In the genomic region with DNA sequence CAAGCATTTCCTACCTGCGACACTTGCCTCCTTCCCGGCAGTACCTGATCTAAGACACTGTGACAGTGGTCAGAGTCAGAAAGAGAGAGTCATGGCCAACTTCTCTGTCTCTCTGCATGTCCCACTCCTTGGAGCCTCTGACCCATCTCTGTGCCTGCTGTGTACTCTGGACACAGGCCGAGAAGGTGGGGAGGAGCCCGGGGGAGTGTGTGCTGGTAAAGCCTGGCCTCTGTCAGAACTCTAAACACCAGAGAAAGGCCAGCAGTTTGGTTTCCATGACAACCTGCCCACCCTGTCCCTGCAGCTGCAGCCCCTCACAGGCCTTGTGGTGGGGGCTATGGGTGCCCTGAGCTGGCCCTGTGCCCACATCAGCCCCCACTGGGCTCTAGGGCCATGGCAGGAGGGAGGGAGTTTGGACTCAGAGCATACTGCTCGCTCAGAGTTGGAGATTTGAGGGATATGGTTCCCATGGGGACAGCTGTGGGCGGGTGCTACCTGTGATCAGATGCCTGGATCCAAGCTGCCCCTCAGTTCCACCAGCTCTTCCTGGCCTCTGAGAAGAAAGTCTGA, we compare ENCODE assay signal across 35 mouse cellular contexts. TPM values are rescaled to one million over a fixed set of nuclear protein-coding genes. Genes with fewer than 3 reads are reported as not detected.
A peak's percentile ranks its signal among the peaks of the same experiment; 100 is the strongest.
DNase-seq lines count a peak whose midpoint lies in the region; ATAC-seq and TF ChIP-seq lines count a peak whose summit lies in the region.
"Had no signal": no experiment of that assay in that cellular context is flagged by ENCODE, and none has a peak within 500 bp of the region (broad histone marks: within the 10 kb centered on the region; RNA-seq: fewer than 3 reads in every experiment).

No protein-coding gene starts in this region.

- no peak for TF ChIP-seq POLR2A in brain, embryonic 14.5 days (IDR thresholded peaks at IDR 0.05; ENCODE audit: borderline replicate concordance, extremely low read depth, insufficient read depth, insufficient read length, poor library complexity, severe bottlenecking)

- no peak for DNase-seq in hindbrain, embryonic 11.5 days (ENCODE audit: low spot score)
- peak; percentile 11 for DNase-seq in left cerebral cortex, postnatal 4 days
- DNase-seq in left cerebral cortex, postnatal 36 days (ENCODE audit: low spot score in 2 of 2), result no peak
- peak; percentile 31 for DNase-seq in right cerebral cortex, adult 18-20 months
- no peak for DNase-seq in right cerebral cortex, postnatal 4 days
- peak; percentile 41 for DNase-seq in brain, embryonic 14.5 days (ENCODE audit: low read depth)
- no peak for DNase-seq in gastrocnemius, postnatal 10 days
- DNase-seq: adrenal gland, postnatal 25 days; B cell, adult 2 months; cerebellum, adult 2 months; cerebellum, postnatal 14 days; heart, postnatal 10 days; kidney, adult 8-10 months; liver, postnatal 0 days; lung, postnatal 36 days; thymus, postnatal 14 days had no signal

- peak; percentile 51; the same call in 1 of the 2 replicates for ATAC-seq in hindbrain, embryonic 15.5 days (ENCODE audit: low FRiP score, low read depth)
- ATAC-seq in hindbrain, embryonic 11.5 days (ENCODE audit: low FRiP score), result no peak
- ATAC-seq: intestine, embryonic 15.5 days; liver, embryonic 12.5 days; liver, postnatal 0 days; midbrain, embryonic 16.5 days had no signal

- intact Hi-C loops in left cerebral cortex, postnatal 4 days (cut with DNase I), result no loop called here
- intact Hi-C loops in left cerebral cortex, postnatal 36 days (cut with DNase I), result no loop called here

- H3K9ac ChIP-seq in hindbrain, embryonic 15.5 days, result no peak overlapping the region
- H3K9ac ChIP-seq in hindbrain, embryonic 11.5 days (ENCODE audit: low read depth, low read length), result no peak overlapping the region
- H3K9ac ChIP-seq: forebrain, embryonic 12.5 days; heart, embryonic 13.5 days; intestine, embryonic 15.5 days; liver, embryonic 12.5 days; liver, postnatal 0 days; neural tube, embryonic 12.5 days had no signal

- H3K9me3 ChIP-seq in hindbrain, embryonic 15.5 days, result no peaks in the 10 kb centered on the region
- H3K9me3 ChIP-seq in hindbrain, embryonic 11.5 days (ENCODE audit: control insufficient read depth, low read length), result no peaks in the 10 kb centered on the region
- H3K9me3 ChIP-seq: forebrain, embryonic 12.5 days; heart, embryonic 13.5 days; intestine, embryonic 15.5 days; liver, embryonic 12.5 days; neural tube, embryonic 12.5 days had no signal

- no peak overlapping the region for H3K27ac ChIP-seq in hindbrain, embryonic 15.5 days (replicated peaks)
- no peak overlapping the region for H3K27ac ChIP-seq in hindbrain, embryonic 11.5 days (ENCODE audit: low read depth, low read length)
- H3K27ac ChIP-seq: forebrain, embryonic 12.5 days; heart, embryonic 13.5 days; intestine, embryonic 15.5 days; kidney, postnatal 0 days; left cerebral cortex, adult 2 months; liver, embryonic 12.5 days; neural tube, embryonic 12.5 days had no signal

- no peak overlapping the region for H3K4me3 ChIP-seq in hindbrain, embryonic 15.5 days
- H3K4me3 ChIP-seq in hindbrain, embryonic 11.5 days (ENCODE audit: low read depth, low read length), result no peak overlapping the region
- H3K4me3 ChIP-seq: erythroblast, embryonic 14.5 days; forebrain, embryonic 12.5 days; heart, embryonic 13.5 days; intestine, embryonic 15.5 days; left cerebral cortex, adult 2 months; liver, embryonic 12.5 days; myocyte; neural tube, embryonic 12.5 days had no signal

- no peak for TF ChIP-seq CTCF in brain, embryonic 14.5 days (IDR thresholded peaks at IDR 0.05; ENCODE audit: borderline replicate concordance, extremely low read depth, insufficient read depth, insufficient read length)

- H3K36me3 ChIP-seq in hindbrain, embryonic 15.5 days, result no peaks in the 10 kb centered on the region
- no peaks in the 10 kb centered on the region for H3K36me3 ChIP-seq in hindbrain, embryonic 11.5 days (ENCODE audit: control insufficient read depth, insufficient read depth, low read length)
- H3K36me3 ChIP-seq: forebrain, embryonic 12.5 days; heart, embryonic 13.5 days; intestine, embryonic 15.5 days; liver, embryonic 12.5 days; neural tube, embryonic 12.5 days had no signal

- 66% methylated on average over 6 of the region's 6 CpGs for WGBS in hindbrain, embryonic 15.5 days
- 86% methylated on average over 6 of the region's 6 CpGs for WGBS in hindbrain, embryonic 11.5 days

- H3K27me3 ChIP-seq in hindbrain, embryonic 15.5 days, result no peaks in the 10 kb centered on the region
- no peaks in the 10 kb centered on the region for H3K27me3 ChIP-seq in hindbrain, embryonic 11.5 days (ENCODE audit: control insufficient read depth, insufficient read depth, low read length)
- H3K27me3 ChIP-seq: forebrain, embryonic 12.5 days; intestine, embryonic 15.5 days; liver, embryonic 12.5 days; neural tube, embryonic 12.5 days had no signal

- 0 out of 2 replicates have a peak, but pooled peaks cover 2% of the 10 kb centered on the region for H3K4me1 ChIP-seq in hindbrain, embryonic 15.5 days (replicated peaks)
- H3K4me1 ChIP-seq in hindbrain, embryonic 11.5 days (replicated peaks; ENCODE audit: control insufficient read depth, insufficient read depth, low read length), result no peaks in the 10 kb centered on the region
- H3K4me1 ChIP-seq: intestine, embryonic 15.5 days; neural tube, embryonic 12.5 days had no signal

- no peak overlapping the region for H3K4me2 ChIP-seq in hindbrain, embryonic 15.5 days
- H3K4me2 ChIP-seq in hindbrain, embryonic 11.5 days (replicated peaks; ENCODE audit: low read depth, low read length), result no peak overlapping the region
- H3K4me2 ChIP-seq: forebrain, embryonic 12.5 days; heart, embryonic 13.5 days; intestine, embryonic 15.5 days; liver, embryonic 12.5 days; neural tube, embryonic 12.5 days had no signal

RNA-seq across cellular contexts. Expression of gene Scn10a, which starts 6.3 kb away (rescaled TPM):
- 0.35 and 1.1 TPM in 2 replicates for polyA plus RNA-seq in hindbrain, embryonic 15.5 days (2015; fragmentation: Nextera tagmentation; extraction: Ambion mirVana)
- polyA plus RNA-seq in hindbrain, embryonic 11.5 days (2014; fragmentation: Nextera tagmentation; extraction: Ambion mirVana), result 0.26 and 0.36 TPM in 2 replicates
- total RNA-seq in left cerebral cortex, postnatal 4 days (2021), result under 1 TPM; 0.12 to 0.14 TPM
- total RNA-seq in left cerebral cortex, postnatal 36 days (2021), result under 1 TPM; 0.07 to 0.23 TPM
- 0.44 and 0.90 TPM in 2 replicates for polyA plus RNA-seq in brain, embryonic 14.5 days (2012; rRNA removed)
- not detected for total RNA-seq in gastrocnemius, postnatal 10 days (2021)
- total RNA-seq: adrenal gland, adult 18-20 months; adrenal gland, postnatal 25 days; gastrocnemius, adult 8-10 months; hematopoietic stem cell, adult 5-6 weeks; megakaryocyte, adult 5-6 weeks had no signal
- polyA plus RNA-seq: cerebellum, adult 2 months; erythroblast, embryonic 14.5 days; intestine, embryonic 15.5 days; kidney, postnatal 0 days; large intestine, adult 2 months; midbrain, embryonic 16.5 days; small intestine, adult 2 months; stomach, embryonic 14.5 days; urinary bladder, adult 2 months had no signal

Comparison
In these comparisons a context has a peak if more than half of its experiments do, and no peak if none do; other contexts are left out.
1. DNase-seq: peak in left cerebral cortex, postnatal 4 days (single experiment), right cerebral cortex, adult 18-20 months (single experiment) and brain, embryonic 14.5 days (single experiment); none in hindbrain, embryonic 11.5 days (single experiment), left cerebral cortex, postnatal 36 days (0 of 2), right cerebral cortex, postnatal 4 days (single experiment) and gastrocnemius, postnatal 10 days (single experiment).